Mouse (Mus musculus) midbrain, postnatal 0 days (tissue): ENCODE data around the gene Zcrb1. TPM values are rescaled to one million over a fixed set of nuclear protein-coding genes. Genes with fewer than 3 reads are reported as not detected.

ENCODE experiments used
- ATAC-seq: fragments of 200-750 bp; cut with Nextera tagmentation; 2 replicates; pipeline ENCODE4 v1.8.0; 2017; ENCODE audit warnings: moderate number of reproducible peaks, mild to moderate bottlenecking, moderate TSS enrichment, moderate library complexity; ENCODE audit not compliant: low FRiP score
- DNase-seq: peaks from one replicate; pipeline ENCODE4 v3.0.0-alpha.2; 2015; ENCODE audit warnings: low spot score
- H3K27ac ChIP-seq: fragments of 300-500 bp; sonication (generic); 2 replicates; pipeline ENCODE4 v1.5.1; 2014; ENCODE audit warnings: low read depth, mild to moderate bottlenecking, low read length, mixed read lengths
- H3K27me3 ChIP-seq: fragments of 300-500 bp; sonication (generic); 2 replicates; pipeline ENCODE4 v1.6.1; 2014; ENCODE audit warnings: low read length, control low read depth, mixed read lengths; ENCODE audit not compliant: insufficient read depth
- H3K36me3 ChIP-seq: fragments of 300-500 bp; sonication (generic); 2 replicates; pipeline ENCODE4 v1.6.1; 2014; ENCODE audit warnings: low read length, control low read depth, mixed read lengths; ENCODE audit not compliant: insufficient read depth
- H3K4me1 ChIP-seq: fragments of 300-500 bp; sonication (generic); 2 replicates; pipeline ENCODE4 v1.6.1; 2014; ENCODE audit warnings: mild to moderate bottlenecking, control low read depth, antibody characterized with exemption, low read length, mixed read lengths; ENCODE audit not compliant: insufficient read depth
- H3K4me2 ChIP-seq: fragments of 300-500 bp; sonication (generic); 2 replicates; pipeline ENCODE4 v1.6.1; 2014; ENCODE audit warnings: low read depth, mild to moderate bottlenecking, low read length, mixed read lengths; ENCODE audit not compliant: poor library complexity, severe bottlenecking
- H3K4me3 ChIP-seq: fragments of 300-500 bp; sonication (generic); 2 replicates; pipeline ENCODE4 v1.5.1; 2014; ENCODE audit warnings: low read depth, mild to moderate bottlenecking, low read length, moderate library complexity
- H3K9ac ChIP-seq: fragments of 300-500 bp; sonication (generic); replicated peaks from 2 replicates; pipeline ENCODE4 v1.6.1; 2014; ENCODE audit warnings: mild to moderate bottlenecking, low read length, moderate library complexity, mixed read lengths; ENCODE audit not compliant: poor library complexity, severe bottlenecking
- H3K9me3 ChIP-seq: fragments of 300-500 bp; sonication (generic); 2 replicates; pipeline ENCODE4 v1.6.1; 2016; ENCODE audit warnings: low read length, control low read depth
- CTCF ChIP-seq: IDR thresholded peaks from 2 replicates; pipeline ENCODE4 v1.5.1; 2016; ENCODE audit warnings: antibody characterized with exemption, mild to moderate bottlenecking
- WGBS: fragments of 180-500 bp; shearing (Covaris S2); extraction: QIAGEN DNeasy Blood & Tissue Kit; methylation state at CpG from one replicate; pipeline ENCODE4 v1.1.7; 2014; 5-methylcytosine and 5-hydroxymethylcytosine counted together
- polyA plus RNA-seq: library from polyadenylated mRNA; unstranded; fragments of >200 nt; fragmentation: Nextera tagmentation; extraction: Ambion mirVana; gene quantifications from 2 replicates; pipeline ENCODE4 v1.2.1, GENCODE M21; 2015
- total RNA-seq: library from RNA; depleted of rRNA; stranded (reverse); fragments of >200 nt; gene quantifications from 2 replicates; pipeline ENCODE4 v1.2.3, GENCODE M21; 2014; rRNA removed

The Zcrb1 gene
- total and polyA plus RNA-seq, 2 experiments from 2014 or later = 39.0 to 165 TPM

DNA sequence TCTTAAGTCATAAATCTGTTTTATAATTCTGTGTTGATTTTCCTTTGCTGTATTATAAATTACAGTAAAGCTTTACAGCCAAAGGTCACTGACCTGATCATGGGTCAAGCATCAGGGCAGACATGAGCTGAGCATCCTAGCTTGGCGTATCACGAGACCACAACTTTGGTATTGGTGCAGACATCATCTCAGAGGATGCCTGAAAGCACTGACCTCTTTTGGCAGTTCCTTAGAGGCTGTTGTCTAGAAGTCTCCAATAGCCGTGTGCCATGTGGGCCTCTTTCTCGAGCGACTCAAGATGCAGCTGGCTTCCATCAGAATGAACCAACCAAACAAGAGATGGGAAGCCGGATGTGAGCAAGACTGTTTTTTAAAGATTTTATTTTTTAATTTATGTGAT lies 32.6 kb downstream of the Zcrb1 start:
- no peak overlapping the region for H3K27ac ChIP-seq
- no peak for DNase-seq
- no peak for TF ChIP-seq CTCF

DNA sequence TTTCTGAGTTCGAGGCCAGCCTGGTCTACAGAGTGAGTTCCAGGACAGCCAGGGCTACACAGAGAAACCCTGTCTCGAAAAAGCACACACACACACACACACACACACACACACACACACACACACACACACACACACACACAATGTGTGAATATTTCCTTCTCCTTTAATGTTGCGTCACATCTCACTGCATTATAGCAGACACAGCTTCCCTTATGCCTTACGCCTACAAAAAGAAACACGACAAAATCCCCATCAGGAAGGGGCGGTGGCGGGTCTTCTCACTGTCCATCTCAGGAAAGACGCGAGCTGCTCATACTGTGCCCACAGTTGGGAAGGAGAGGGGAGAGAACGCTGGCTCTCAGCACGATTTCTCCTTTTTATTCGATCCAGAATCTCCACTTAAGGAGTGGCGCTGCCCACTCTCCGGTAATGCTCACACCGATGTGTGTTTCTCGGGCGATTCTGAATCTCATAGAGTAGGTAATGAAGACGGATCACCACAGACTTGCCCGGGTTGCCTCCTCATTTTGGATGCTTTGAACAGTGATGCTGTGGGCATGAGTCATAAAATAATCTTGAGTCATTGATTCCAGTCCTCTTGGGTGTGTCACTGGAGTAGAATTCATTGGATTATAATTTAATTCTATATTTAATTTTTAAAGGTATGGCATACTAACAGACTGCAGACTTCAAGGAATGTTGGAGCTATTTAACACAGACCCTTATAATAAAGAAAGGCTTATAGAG lies 39.6 kb downstream of the Zcrb1 start:
- 93% methylated on average over 19 of the region's 19 CpGs for WGBS
- Histone ChIP-seq H3K9me3 (no peaks in the 10 kb centered on the region), H3K36me3 (no peaks in the 10 kb centered on the region), H3K27me3 (no peaks in the 10 kb centered on the region), H3K4me1 (no peaks in the 10 kb centered on the region), H3K4me3 (no peak overlapping the region), H3K9ac (no peak overlapping the region), H3K4me2 (no peak overlapping the region), H3K27ac (no peak overlapping the region)
- no peak for ATAC-seq
- DNase-seq = no peak
- no peak for TF ChIP-seq CTCF

More for the DNA sequence above, 32.6 kb downstream of the Zcrb1 start:
- ATAC-seq = no peak
- Histone ChIP-seq H3K4me1 (no peaks in the 10 kb centered on the region), H3K4me3 (no peak overlapping the region), H3K9ac (no peak overlapping the region), H3K4me2 (no peak overlapping the region), H3K9me3 (no peaks in the 10 kb centered on the region), H3K36me3 (no peaks in the 10 kb centered on the region), H3K27me3 (no peaks in the 10 kb centered on the region)
- 94% methylated on average over 6 of the region's 6 CpGs for WGBS

DNA sequence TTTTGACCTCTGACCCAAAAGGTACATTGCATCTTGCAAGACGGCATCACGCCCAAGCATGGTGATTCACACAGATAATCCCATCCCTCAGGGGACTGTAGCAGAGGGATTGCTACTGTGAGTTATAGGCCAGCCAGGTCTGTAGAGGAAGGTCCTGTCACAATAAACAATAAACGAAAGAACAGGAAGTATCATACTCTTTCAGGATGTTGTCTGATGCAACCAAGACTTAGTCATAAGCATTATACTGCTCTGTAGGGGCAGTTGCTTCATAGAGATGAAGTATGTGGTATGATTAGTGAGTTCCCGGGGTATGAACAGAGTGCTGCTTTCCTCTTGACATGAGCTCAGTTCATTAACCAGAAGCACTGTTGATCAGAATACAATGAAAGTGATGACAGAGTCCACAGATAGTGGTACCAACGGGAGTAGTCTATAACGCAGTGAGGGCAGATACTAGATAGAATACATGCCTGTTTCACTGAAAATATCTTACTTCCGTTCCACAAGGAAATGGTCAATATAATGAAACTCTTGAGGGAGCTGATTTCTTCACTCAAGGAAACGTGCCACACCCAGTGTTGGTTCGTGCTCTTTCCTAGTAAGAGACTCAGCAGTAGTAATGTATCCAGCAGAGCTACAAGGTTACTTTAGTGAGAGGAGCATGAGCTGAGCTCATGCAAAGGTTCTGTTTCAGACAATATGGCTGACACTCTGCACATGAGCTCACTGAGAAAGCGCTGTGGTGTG lies 57.3 kb downstream of the Zcrb1 start:
- Histone ChIP-seq H3K4me3 (no peak overlapping the region), H3K9ac (no peak overlapping the region), H3K4me1 (no peaks in the 10 kb centered on the region), H3K27ac (no peak overlapping the region), H3K4me2 (no peak overlapping the region), H3K9me3 (no peaks in the 10 kb centered on the region), H3K27me3 (no peaks in the 10 kb centered on the region), H3K36me3 (no peaks in the 10 kb centered on the region)
- DNase-seq (no peak), ATAC-seq (no peak)
- no peak for TF ChIP-seq CTCF
- 90% methylated on average over 10 of the region's 10 CpGs for WGBS

DNA sequence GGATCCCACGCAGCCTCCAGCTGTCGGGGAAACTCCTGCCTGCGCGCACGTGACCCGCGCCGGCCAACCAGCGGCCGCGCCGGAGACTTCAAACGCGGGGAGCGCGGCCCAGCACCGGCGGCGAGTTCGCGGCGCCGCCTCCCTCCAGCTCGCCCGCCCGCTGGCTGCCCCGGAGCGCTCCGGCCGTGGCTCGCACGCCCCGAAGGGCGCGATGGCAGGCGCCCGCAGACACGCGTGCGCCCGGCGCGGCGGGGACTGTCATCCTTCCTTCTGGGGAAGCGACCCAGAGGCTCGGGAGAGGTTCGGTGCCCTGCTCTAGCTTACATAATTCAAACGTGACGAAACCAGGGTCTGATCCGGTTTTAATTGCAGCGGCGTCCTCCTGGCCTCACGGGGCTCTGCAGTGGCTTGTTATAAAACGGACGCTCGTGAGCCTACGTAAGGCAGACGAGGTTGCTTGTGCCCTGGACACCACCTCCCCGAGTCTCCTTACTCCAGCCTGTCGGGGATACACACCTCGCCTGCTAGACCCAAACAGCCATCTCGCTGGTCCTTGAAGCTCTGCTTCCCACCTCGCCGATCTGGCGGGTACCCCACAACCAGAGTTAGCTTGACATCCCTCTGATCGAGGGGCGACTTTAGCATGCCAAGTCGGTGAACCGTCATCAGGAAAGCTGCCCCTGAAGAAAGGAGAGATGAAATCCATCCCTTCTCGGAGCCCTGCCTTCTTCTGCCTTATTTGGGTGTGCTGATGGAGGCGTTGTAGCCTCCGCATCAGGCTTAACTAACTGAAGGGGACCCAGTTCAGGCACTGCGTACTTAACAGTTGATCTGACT lies 61.0 kb downstream of the Zcrb1 start, which contains the start of gene Yaf2:
Gene Yaf2 (minus strand): TSS at position 11 of the 837 bp plus-strand sequence.
- H3K9me3 ChIP-seq = no peaks in the 10 kb centered on the region
- no peaks in the 10 kb centered on the region for H3K27me3 ChIP-seq
- under 1% methylated on average over 54 of the region's 73 CpGs for WGBS
- no peak for TF ChIP-seq CTCF
- no peaks in the 10 kb centered on the region; the same call in 1 of the 2 replicates for H3K36me3 ChIP-seq
- ATAC-seq = peak; percentile 94
- DNase-seq = peak; percentile 90
- H3K9ac ChIP-seq = peak within 1 kb of the TSS; percentile 92
- peak within 1 kb of the TSS; percentile 88 for H3K27ac ChIP-seq
- H3K4me1 ChIP-seq = no peaks in the 10 kb centered on the region
- H3K4me3 ChIP-seq = peak within 1 kb of the TSS; percentile 92
- H3K4me2 ChIP-seq = peak within 1 kb of the TSS; percentile 83

DNA sequence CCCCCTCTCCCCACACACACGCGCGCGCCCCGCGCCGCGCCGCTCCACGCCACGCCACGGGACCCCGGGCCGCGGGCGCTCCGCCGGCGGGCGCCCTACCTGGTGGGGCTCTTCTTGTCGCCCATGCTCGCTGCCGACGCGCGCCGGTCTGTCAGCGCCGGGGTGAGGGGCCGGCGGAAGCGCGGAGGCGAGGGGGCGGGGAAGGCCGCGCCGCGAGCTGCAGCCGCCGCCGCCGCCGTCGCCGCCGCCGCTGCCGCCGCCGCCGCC lies 61.5 kb downstream of the Zcrb1 start:
- Histone ChIP-seq H3K27me3 (no peaks in the 10 kb centered on the region), H3K4me3 (peak overlapping the region; percentile 92), H3K4me1 (no peaks in the 10 kb centered on the region), H3K9ac (peak overlapping the region; percentile 92), H3K36me3 (no peaks in the 10 kb centered on the region; the same call in 1 of the 2 replicates), H3K4me2 (peak overlapping the region; percentile 83), H3K9me3 (no peaks in the 10 kb centered on the region), H3K27ac (peak overlapping the region; percentile 88)
- TF ChIP-seq CTCF = no peak
- WGBS = no CpG with 5 or more reads among the region's 52 CpGs
- ATAC-seq (no peak), DNase-seq (no peak)

Other genes with a start within 250 kb of the Zcrb1 start
- gene Gxylt1, start 123.2 kb downstream of the Zcrb1 start, total RNA-seq = 5.0 and 7.7 TPM in 2 replicates
- gene Gxylt1, start 123.2 kb downstream of the Zcrb1 start, polyA plus RNA-seq = 2.8 and 3.8 TPM in 2 replicates
- 90.5 TPM in 2 replicates for gene Yaf2, start 61.4 kb downstream of the Zcrb1 start, total RNA-seq
- 155 and 157 TPM in 2 replicates for gene Yaf2, start 61.4 kb downstream of the Zcrb1 start, polyA plus RNA-seq
- 19.7 and 33.1 TPM in 2 replicates for gene Pphln1, start within 50 bp of the Zcrb1 start, total RNA-seq
- 31.3 and 35.2 TPM in 2 replicates for gene Pphln1, start within 50 bp of the Zcrb1 start, polyA plus RNA-seq
- gene Prickle1, start 197.6 kb upstream of the Zcrb1 start, total RNA-seq = 14.6 and 16.3 TPM in 2 replicates
- 13.7 and 14.5 TPM in 2 replicates for gene Prickle1, start 197.6 kb upstream of the Zcrb1 start, polyA plus RNA-seq